Mouse (Mus musculus) liver, adult 2 months (tissue): ENCODE results near the gene Smg6.

Experiments
- CTCF ChIP-seq: fragments of 200-500 bp; IDR thresholded peaks from 2 replicates; pipeline ENCODE4 v1.5.1; 2011; ENCODE audit warnings: low read depth, low read length, control low read depth
- POLR2A ChIP-seq: fragments of 200-500 bp; IDR thresholded peaks from 2 replicates; pipeline ENCODE4 v1.6.1; 2011; ENCODE audit warnings: low read length, control low read depth; ENCODE audit not compliant: insufficient read depth; ENCODE audit errors: extremely low read depth

GRCm38 (mm10) chr11:75053722-75054121, 128.1 kb downstream of the Smg6 start:
- TF ChIP-seq POLR2A = no peak
- no peak for TF ChIP-seq CTCF
